Mouse (Mus musculus) frontal cortex, postnatal 36 days (tissue): Measurements from ENCODE around the gene Scel.

Experiments used
- DNase-seq, 2 experiments: peaks; one replicate each; pipeline ENCODE4 v3.0.0; 2022; ENCODE audit warnings: low spot score in 2 of 2

Gene Scel

DNA sequence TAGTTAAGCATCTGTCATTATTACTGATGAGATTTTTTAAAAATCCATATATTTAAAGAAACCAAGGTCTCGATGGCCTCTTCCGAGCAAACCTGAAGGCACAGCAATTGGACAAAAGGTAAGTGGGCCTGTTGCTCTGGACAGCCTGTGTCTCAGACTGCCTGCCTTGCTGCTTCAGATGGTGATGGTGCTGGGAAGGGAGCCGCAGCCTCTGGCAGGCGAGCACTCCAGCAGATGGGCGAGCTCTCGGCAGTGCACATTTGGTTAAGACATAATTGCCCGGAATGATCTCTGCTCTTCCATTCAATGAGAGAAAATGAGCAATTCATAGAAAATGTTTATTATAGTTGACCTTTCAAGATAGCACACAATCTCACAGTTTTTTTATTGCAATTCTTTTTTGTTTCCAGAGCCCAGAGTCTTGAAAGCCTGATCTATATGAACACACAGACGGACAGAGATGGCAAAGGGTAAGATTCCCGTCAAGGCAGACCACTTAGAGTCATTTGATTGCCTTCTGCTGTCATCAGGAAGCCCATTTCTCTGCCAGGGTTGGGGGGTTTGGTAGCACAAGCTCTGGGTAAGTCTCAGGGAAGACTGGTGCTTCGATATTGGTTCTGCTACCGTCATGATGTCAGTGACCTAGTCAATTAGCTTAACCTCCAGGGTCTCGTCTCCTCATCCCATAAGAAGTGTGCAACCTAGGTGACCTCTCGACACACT is 58.6 kb downstream of the Scel start:
- DNase-seq = peak in 1 of 2 experiments; percentile 37

DNA sequence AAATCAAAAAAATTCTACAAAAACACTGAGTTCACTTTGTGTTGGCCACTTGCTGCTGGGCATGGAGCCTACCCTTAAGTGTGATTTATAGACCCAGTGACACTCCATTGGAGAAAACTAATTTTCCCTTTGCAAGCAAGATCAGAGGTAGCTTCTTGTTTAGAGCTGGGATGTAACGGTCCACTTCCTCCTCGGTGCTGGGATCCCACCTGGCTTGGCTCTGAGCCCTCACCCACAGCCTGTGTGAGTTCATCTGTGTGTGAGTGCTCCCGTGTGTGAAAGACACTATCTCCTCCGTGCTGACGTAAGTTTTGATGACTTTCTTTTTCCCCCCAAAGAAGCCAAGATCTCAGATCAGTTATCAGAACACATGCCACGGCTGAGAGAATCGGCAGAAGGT is 62.7 kb downstream of the Scel start:
- DNase-seq = no peak

DNA sequence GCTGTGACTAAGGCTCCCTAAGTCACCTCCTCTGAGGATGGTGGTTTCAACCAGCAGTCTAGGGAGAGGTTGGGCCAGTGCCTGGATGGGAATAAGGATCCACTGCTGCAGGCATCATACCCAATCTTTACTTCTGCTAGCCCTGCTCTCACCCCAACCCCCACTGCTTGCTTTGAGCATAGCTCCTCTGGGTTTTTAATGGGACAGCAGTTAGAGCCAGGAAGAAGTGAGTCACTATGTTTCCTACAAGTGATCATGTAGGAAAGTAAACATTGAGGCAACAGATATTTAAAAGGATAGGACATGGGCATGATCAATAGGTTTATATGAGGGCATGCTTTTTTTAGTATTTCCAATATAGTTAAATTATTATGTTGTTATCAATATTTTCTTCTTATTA is 63.9 kb downstream of the Scel start:
- DNase-seq = no peak

DNA sequence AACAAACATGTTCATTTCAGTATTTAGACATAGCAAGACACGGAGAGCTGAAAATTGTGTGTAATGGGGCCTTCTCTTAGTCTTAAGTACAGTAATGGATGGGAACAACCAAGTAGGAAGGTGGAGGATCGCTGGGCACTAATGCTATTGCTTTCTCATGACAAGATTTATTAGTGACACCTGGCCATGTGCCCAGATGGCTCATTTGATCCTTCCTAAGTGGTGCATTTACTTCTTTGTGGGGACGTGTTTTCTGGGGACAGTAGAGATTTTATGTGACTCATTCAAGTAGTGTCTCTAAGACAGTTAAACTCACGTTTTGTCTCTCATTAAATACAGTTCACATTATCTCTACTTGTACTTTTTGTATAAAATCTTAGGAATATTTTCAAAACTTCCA is 73.5 kb downstream of the Scel start:
- no peak for DNase-seq

DNA sequence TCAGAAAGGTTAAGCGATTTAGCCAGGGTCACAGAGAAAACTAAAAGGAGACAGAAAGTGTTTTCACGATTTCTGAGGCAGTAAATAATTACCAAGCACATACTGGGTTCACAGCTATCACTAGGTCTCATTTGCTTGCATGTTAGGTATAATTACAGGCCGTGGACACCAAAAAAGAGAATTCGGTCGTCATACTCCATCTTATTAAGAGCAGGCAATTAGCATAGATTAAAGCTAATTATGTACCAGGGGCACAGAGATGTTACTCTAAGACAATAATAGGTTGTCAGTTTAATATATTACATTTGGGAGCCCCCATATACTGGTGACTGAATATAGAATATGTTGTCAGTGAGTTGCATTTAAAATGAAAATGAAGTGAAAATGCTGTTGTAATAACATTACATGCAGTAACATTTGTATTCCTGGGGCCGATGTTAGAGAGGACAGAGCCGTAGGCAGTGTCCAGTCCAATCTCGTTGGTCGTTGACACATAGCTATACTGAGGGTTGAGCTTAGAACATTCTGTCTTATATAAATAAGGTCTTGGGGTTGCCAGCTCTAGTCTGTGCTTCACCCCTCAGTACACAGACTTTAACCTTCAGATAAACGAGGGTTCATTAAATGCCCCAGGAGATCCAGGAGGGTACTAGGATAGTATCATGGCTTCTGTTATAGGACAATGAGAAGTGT is 74.2 kb downstream of the Scel start:
- no peak for DNase-seq

DNA sequence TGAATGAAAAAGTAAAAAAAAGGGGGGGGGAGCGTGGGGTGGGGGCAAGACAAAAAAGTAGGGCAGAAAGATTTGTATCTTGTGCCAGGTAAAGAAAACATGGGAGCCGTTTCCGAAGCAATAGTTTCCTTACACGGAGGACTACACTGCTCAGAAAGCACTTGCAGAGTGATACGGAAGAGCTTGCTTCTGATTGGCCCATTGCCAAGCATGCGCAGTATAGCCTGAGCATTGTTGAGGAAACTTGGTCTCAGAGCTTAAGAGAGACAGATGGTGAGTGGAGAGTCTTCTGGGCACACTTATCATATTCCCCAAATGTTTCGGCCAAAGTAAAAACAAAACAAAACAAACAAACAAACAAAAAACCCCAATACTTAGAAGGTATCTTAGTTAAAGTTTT is 76.7 kb downstream of the Scel start:
- DNase-seq = peak in 1 of 2 experiments; percentile 28

DNA sequence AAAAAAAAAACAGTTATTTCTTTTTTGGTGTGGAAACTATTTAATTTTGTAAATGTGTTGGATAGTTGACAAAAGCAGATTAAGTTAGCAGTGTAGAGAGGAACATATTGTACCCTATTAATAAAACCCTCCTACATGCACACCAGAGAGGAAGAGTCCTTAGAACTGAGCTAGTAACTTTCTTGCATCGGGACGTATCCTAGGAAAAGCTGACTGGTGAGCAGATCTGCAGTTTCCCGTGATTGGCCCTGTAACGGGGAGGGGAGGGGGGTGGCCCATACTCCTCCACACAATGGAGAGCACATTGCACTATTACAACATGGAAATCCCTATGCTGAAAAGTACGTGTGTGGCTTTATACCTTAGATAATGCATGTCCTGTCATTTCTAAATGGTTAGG is 82.7 kb downstream of the Scel start:
- DNase-seq = no peak

DNA sequence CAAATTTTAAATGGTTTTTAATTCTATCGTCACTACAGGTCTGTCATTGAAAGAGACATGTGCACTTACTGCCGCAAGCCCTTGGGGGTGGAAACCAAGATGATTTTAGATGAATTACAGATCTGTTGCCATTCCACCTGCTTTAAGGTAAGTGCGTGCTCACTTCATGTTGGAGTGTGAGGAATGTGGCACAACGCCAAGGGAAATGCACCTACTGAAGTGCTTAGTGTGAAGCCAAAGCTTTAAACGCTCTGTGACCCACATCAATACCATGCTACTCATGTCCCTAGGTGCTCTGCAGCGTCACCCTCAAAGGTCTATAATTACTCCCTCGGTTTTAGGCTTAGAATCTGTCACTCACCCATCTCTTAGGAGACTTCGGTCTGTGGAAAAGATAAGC is 94.9 kb downstream of the Scel start:
- no peak for DNase-seq

DNA sequence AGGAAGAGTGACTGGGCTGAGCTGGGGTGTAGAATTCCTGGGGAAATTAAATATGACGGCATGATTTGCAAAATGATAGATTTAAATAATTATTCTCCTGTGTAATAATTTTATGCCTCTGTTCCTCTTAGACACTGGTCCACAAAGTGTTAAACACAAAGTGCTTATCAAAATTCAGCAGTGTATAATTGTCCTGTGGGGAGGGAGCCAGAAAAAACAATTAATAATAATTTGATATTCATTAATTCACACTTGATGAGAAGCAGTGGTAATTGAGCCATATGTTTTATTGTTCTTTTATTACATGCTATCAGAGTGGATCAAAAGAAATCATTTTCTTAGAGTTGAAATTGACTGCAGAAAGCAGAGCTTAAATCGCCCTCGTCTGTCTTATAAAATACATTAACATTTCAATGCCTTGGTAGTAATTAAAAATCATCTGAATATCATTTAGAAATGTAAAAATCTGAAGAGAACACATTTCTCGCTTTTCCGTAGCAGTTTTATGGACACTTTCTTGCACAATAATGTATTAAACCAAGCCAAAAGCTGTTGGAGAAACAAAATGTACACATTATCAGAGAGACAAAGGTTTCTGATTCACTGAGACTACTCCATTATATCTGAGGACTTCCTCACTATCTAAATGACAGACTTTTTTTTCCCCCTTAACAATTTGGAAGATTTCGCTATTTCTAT is 100.6 kb downstream of the Scel start:
- no peak for DNase-seq

DNA sequence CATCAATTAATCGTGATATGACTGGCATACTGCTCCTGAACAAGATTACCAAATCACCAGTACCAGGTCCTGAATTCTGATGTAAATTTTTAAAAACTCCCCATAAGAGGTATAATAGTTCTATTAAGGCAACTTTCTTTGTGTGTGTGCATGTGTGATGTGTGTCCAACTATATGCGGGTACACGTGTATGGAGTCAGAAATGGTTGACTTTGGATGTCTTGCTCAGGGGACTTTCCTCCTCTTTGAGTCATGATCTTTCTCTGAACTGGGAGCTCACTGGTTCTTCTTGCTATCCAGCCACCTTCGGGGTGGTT is 101.1 kb downstream of the Scel start:
- DNase-seq = no peak

DNA sequence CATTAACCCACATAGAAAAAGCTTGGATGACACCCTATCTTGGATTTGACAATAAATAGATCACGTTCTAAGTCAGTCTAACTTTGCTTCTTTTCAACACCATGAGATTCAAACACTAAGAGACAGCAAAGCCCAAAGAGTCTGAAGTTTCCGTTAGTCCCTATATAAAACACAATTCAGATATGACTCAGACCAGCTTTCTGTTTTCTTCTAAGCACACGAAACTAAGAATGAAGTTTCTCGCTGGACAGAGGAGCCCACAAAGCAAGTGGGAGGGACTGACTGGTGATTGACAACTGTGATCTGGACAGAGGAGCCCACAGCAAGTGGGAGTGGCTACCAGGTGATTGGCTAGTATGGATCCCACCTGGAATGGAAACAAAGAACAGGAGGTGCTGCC is 106.6 kb downstream of the Scel start:
- no peak for DNase-seq

DNA sequence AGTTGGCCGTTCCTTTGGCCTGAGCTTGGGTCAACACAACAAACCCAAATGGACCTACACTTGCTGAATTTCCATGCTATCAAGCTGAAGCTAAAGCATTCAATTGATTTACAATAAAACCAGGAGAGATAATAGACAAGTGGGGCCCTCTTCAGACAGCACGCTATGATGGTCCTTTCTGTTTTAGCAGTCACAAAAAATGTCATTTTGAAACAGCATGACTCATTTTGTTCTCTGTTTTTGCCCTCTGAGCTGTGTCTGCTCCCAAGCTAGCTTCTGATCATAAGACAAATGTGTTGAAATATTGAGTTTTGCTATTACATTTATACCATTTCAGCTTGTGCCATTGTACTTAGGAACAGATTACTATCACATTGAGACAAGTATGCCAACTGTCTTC is 108.1 kb downstream of the Scel start:
- DNase-seq = no peak

DNA sequence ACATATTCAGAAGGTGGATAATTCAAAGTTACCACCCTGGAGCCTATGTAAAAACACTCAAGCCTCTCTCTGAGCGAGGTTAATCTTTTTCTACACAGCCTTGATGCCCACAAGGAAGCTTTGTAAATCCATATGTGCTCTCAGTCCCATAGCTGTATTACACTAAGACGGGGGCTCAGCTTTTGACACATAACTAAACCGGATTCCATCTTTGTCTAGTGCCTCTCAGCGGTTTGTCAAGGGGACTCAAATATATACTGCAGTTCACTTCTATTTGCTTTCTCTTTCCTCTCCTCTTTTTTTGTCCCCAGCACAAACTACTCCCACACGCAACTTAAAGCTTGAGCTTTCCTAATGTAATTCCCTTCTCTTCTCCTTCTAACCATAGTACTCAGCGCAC is 113.0 kb downstream of the Scel start:
- DNase-seq = no peak

DNA sequence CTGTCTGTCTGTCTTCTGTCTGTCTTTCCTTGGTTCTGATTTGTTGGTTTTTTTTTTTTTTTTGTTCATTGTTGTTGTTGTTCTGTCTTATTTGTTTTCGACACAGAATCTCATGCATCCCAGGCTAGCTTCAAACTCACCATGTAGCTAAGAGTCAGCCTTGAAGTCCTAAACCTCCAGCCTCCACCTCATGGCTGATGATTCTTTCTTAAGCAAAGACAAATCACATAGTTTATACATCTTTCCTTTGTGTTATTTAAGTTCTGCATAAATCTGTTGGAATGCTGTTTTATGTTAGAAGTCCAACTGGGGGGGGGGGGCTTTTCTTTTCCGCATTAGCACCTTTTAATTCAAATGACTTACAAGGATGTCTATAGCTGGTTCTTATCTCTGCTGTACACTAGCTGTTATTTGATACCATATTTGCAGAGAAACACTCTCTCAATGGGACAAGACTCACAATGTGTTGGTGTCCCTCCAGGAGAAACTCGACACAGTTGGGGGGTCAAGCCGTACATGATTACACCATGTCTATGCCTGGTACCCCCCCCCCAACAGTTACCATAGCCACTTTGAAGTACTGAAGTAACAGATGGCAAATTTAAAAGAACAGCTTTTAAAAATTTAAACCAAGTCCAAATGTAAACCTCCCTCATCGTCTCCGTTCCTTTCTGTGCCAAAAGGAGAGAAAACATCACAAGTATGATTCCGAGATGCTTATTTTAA is 116.7 kb downstream of the Scel start:
- no peak for DNase-seq

DNA sequence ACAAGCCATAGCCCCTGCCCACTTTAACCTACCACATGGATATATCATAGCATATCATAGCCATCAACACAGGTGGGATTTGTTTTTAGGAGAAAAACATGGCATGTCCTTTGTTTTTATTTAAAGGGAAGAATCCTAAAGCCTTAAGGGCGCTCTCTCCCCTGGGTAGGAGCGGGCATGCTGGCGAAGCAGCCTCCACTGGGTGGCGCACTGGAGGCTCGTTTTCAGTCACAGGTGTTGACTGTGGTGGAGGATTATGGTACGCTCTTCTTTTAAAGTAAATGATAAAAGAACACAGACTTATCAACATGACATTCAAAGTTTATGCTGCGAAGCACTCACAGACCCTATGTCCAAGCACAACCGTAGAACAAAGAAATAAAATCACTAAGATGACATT is 117.4 kb downstream of the Scel start:
- DNase-seq = peak; percentile 42 to 47

DNA sequence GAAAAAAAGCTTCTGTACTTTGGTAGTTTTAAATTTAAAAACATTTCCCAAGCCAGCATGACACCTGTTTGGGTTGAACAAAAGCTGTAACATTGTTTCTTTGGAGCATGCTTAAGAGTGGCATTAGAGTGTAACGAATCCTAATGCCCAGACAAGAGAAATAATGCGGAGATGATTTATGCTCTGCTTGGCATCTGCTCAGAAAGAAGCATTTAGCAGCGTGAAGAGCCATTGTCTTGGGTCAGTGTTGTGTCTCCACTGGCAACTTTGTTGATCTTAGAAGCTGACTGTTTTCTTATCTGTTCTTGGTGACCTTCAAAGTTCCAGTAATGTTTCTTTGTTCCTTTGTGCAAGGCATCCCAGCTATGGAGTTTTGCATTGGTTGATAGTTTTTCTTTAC is 130.8 kb downstream of the Scel start:
- no peak for DNase-seq

DNA sequence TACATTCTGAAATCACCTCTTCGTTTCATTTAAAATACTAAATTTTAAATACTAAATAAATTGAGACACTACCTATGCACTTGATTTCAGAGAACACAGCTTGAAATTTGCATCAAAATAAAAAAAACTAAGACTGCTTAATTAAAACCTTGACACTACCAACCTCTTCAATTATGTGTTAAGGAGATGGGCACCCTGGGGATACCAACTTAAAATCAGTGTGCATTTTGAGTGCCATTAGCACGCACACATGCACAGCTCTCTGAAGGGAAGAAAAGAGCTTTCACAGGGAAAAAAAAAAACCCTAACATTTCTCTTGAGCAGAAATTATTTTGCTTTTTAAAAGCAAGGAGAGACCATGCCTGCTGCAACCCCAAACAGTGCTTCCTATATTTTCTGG is 134.8 kb downstream of the Scel start:
- DNase-seq = no peak

DNA sequence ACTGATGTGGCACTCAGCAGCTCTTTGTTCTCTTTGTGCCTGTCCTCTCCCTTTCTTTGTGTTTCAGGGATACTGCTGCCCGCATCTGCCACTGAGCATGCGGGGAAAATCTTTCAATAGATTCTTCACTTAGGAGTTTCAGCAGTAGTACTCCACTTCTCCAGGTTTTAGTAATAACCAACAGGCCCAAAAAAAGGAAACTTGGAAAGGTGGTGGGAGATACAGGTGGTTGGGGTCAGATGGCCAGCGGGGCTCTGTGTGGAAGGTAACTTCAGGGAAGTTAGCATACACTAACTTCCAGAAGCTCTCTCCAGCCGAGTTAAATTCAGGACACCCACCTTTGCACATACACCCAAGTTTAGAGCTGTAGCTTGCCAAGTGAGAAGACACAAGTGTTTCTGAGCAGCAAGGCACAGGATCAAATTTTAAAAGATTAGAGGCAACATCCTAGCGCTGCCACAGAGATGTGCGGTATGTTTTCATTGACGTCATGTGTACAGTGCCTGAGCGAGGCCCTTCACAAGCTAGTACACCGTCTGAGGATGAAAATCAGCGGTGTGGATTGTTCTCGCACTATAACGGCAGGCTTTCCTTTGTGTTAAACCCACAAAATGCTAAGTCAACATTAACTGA is 135.6 kb downstream of the Scel start:
- no peak for DNase-seq

DNA sequence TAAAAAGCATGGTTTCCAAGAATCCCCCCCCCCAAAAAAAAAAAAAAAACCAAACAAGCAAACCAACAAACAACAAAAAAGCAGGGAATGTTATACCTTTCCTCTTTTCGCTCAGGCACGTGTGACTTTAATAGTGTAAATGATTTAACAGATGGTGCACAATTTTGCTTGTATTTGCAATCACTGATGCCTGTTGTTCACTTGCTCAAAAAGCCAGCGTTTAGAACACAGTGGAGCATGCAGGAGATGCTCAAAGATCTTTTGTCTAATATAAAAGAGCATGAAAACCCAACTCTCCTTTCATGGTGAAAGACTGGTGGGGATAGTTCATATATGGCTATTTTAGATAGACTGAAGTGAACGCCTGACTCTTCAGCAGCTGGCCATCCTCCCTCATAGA is 136.2 kb downstream of the Scel start:
- DNase-seq = no peak

DNA sequence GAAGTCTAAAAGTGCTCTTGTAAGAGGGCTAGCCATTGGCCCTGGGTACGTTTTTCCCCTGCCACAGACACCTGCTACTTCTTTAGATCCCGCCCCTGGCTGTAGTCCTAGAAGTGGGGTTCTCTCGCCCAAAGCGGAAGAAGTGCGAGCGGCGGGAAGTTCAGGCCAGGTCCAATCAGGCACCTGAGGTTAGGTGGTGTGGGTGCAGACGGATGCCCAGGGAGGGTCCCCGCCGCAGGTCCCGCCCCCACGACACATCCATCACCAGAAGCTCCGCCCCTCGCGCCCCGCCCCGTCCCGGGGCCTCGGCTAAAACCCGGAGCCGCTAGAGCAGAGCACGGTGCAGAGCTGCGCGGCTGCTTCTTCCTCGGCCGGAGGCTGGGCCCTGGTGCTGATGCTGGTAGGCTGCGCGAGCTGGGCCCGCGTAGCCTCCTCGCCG is 136.8 kb downstream of the Scel start, which contains the start of gene Slain1:
Gene Slain1, plus strand, starts transcription at position 333 of the 439 bp plus-strand sequence.
- peak; percentile 90 for DNase-seq

DNA sequence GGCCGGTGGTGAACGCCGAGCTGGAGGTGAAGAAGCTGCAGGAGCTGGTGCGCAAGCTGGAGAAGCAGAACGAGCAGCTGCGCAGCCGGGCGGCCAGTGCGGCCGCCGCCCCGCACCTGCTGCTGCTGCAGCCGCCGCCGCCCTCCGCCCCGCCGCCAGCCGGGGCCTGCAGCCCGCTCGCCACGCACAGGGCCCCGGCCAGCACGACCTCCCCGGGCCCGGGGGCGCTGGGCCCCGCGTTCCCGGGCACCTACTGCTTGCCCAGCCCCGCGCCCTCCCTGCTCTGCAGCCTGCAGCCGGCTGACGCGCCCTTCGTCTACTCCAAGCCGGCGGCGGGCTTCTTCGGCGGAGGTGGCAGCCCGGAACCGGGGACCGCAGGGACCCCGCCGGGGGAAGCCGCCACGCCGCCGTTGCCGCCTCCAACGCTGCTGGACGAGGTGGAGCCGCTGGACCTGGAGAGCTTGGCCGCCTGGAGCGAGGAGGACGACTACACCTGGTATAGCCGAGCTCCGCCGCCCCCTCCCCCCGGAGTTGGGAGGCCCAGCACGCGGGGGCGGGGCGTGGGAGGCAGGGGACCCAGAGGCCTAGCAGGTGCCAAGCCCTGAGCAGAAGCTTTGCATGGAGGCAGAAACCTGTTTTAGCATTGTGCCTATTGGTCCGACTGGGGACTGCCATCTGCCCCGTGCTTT is 137.4 kb downstream of the Scel start:
- DNase-seq = peak; percentile 63 to 65
